Mouse (Mus musculus) mature B cell (primary cell): ENCODE results near the gene Ccdc88b.

ENCODE experiments used
- in situ Hi-C: fragments of 300-500 bp; cut with MboI; formaldehyde crosslinking; loops from 2 replicates; pipeline ENCODE4 v1.14.3; 2019

Ccdc88b gene

DNA sequence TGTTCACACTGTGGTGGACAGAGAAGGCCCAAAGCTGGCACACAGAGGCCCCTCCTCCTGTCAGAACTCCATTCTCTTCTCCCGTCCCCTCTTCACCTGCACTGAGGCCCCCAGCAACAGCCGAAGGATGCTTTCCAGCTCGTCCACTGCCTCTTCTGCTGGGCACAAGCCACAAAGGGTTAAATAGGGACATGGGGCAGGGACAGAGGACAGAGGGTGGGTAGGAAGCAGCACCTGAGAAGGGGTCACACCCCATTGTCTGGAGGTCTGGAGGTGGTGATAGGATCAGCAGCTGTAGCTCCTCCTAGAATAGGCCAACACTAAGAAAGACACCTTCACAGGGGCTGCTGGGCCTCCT, 1.0 kb downstream of the Ccdc88b start:
- in situ Hi-C loops, result no loop called here

DNA sequence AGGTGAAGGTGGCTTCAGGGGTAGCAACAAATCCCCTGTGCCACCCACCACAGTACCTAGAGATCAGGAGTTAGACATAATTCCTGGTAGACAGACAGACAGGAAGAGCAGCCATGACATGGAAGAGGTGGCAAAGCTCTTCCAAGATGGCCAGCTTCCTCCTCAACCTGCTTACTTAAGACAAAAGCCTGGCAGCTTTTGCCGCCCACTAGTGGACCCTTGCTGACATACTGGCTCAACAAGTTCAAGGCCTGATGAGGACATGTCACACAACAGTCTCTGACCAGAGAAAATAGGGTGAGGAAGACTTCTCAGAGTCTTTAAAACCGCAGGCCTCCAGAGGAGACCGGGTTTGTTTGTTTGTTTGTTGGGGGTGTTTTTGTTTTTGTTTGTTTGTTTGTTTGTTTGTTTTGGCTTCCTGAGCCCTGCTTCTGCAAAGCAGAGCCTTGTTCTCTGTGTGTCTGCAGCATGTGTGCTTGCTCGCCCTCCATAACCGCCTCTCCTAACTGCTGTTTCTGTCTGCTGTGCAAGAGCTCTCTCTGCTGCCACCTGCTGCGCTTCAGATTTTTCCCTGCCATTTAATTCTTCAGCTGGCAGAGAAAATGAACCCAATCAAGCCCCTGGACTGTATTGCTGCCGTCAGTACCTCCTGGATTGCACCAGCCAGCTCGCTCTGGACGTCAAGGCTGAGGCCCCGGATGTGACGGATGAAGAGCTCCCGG, 1.6 kb downstream of the Ccdc88b start:
- in situ Hi-C loops, result no loop called here

GRCm38 (mm10) chr19:6855225-6856031, 2.6 kb downstream of the Ccdc88b start:
- in situ Hi-C loops, result no loop called here

DNA sequence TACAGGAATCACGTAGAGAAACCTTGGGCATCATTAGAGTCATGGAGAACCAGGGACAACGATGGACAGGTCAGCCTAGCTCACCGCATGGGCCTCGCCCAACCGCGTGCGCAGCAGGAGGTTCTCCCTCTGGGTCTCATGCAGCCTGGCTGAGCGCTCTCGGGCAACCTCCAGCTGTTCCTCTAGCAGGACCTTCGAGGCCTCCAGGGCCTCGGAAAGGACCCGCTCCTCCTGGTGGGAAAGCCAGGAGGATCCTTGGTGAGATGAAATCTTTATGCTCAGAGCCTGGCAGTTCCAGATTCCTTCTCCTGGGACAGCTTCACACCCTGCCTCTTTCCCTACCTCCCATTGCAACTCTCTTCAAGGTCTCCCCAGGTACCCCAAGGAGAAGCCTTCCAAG, 3.4 kb downstream of the Ccdc88b start:
- in situ Hi-C loops, result no loop called here

GRCm38 (mm10) chr19:6853903-6854302, 4.1 kb downstream of the Ccdc88b start:
- in situ Hi-C loops, result no loop called here

GRCm38 (mm10) chr19:6852393-6853305, 5.4 kb downstream of the Ccdc88b start:
- in situ Hi-C loops, result no loop called here

GRCm38 (mm10) chr19:6851497-6851896, 6.5 kb downstream of the Ccdc88b start:
- in situ Hi-C loops, result no loop called here

DNA sequence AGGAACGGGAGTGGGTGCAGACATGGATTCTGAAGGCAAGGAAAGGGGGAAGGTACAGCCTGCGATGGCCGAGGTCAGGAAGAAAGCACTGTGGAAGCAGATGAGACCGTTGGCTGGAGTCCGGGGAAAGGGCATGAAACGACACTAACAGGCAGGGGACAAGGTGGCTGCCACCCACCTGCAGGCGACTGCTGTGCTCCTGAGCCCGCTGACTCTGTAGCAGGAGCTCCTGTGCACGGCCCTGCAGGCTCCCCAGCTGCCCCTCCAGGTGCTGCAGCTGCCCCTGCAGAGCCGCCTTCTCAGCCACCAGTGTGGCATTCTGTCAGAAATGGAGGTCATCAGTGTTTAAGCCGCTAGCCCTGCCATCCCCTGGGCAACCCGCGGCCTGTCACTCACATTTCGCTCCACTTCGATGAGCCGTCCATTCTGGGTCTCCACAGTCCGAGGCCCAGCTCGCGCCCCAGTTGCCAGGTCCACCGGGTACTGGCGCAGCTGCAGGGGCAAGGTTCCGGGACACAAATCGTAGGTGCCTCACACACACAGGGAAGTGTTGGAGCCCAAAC, 8.4 kb downstream of the Ccdc88b start:
- in situ Hi-C loops, result no loop called here

DNA sequence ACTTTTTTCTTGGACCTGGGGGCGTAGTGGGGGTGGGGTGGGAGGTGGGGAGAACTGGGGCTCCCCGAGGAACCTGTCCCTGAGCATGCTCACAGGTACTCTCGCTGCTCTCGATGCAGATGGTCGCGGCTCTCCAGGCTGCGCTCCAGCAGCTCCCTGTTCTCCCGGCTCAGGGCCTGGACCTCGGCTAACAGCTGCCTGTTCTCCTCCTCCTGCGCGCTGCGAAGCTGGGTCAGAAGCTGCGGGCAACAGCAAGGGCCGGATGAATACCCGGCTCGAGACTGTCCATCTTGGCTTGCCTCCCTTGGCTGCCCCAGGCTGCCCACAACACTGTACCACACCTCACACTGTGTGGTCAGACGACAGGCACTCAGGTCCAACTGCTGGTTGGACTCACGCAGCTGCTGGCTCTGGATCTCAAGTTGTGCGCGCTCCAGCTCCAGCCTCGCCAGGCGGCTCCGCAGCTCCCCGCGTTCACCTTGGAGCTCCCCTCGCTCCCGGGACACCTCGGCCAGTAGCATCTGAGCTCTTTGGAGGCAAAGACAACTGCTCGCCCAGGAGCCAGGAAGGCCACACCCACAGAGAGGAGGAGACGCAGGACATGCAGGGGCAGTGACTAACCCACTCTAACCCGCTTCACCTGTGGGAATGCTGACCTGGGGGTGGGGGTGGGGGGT, 10.0 kb downstream of the Ccdc88b start:
- in situ Hi-C loops, result no loop called here

DNA sequence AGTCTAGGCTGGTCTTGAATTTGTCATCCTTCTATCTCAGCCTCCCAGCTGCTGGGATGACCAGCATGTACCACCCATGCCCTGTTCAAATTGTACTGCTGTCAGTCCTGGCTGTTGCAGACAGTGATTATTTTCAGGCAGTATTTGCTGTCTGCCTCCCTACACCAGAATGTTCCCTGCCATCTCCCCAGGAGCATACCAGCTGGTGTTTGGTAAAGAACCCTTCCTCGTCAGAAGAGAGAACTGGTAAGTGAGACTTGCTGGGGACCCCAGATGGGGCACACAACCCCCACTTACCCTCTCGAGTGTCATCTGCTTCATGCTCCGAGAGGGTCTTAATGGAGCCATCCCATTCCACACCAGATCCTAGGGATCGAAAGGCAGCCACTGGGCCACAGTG, 12.0 kb downstream of the Ccdc88b start:
- in situ Hi-C loops, result no loop called here

DNA sequence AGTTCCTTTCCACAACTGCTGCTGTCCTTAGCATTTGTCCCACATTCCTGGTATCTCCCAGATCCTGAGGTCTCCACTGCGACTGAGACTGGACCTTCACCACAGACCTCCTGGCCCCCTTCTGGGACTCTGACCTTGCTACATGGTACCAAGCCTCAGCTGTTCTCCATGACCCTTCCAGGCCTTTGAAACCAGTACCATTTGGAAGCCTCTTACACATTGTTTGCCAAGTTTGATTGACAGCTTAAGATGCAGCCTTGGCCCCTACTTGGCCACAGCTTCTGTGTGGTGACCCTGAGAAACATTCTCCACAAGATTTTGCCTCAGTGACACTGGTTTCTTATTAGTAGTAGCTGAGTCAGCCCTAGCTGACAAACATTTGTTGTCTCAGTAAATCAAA, 15.7 kb downstream of the Ccdc88b start:
- in situ Hi-C loops, result no loop called here

- in situ Hi-C loops, result no loop called here
Observed at GRCm38 (mm10) chr19:6841292-6841597, 16.8 kb downstream of the Ccdc88b start.

DNA sequence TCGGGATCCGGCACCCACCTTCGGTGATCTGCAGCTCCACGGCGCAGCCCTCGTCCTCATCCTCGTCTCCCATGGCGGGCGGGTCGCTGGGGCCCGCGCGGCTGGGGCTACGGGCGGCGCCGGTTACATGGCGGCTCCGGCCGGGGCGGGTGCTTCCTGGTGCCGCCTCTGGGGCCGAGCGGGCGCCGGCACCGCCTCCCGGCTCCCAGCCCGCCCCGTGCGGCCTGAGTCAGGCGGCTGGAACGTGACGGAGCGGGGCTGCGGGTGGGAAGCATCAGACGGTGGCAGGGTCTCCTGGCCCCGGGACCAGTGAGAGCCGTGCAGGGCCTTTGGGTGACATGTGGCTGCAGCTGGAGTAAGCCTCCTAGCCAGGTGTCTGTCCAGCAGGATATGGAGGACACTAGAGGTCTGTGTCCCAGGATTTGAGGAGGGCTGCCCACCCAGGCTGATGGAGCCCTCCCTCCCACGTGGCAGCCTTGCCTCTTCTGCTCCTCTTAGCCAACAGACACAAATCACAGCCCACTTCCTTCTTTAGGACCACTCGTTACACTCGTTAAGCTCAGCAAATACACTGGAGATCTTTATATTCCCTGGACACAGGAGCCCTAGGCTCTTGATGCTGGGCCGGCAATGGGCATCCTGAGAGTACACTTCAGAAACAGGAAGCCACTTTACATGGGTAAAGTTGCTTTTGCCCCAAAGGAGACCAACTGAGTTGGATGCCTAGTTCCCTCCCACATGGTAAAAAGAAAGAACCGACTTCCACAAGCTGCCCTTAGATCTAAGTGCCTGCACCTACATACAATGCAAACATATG, 17.3 kb downstream of the Ccdc88b start, which contains the start of gene Rps6ka4:
TSS of gene Rps6ka4 (minus strand) at position 162 of the 817 bp plus-strand sequence.
- in situ Hi-C loops, result no loop called here

DNA sequence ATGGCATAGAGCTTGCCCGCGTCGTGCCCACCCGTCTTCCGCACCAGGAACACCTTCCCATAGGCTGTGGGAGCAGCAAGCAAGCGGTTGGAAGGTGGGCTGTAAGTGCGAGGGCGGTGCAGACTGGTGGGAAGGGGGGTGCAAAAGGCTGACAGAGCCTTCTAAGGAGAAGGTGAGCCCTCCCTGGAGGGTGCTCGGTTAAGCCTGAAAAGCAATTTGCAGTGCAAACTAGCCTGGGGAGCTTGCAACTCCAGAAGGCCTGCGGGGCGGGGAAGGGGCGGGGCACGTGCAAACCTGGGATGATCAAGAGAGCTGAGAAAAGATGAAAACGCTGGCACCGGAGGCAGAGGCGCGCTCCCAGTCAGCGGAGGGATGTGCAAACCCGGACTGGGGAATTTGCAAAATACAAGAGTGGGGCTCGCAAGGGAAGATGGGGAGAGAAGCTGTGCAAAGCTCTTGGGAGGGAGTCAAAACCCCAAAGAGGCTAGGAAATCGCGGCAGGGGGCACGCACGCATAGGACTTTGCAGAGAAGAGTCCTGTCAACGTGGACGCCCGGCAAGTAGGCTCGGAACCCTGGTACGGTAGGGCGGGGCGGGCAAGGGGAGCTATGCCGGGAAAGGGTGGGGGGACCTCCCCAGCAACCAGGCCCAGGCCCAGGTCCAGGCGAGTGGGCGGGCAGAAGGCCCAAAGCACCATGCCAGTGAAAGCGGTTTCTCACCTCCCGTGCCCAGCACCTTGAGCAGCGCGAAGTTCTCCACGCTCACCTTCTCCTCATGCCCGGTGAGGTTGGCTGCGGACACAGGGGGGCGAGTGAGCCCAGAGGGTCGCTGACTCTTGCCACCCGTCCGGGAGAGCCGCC, 18.2 kb downstream of the Ccdc88b start:
- in situ Hi-C loops, result no loop called here

DNA sequence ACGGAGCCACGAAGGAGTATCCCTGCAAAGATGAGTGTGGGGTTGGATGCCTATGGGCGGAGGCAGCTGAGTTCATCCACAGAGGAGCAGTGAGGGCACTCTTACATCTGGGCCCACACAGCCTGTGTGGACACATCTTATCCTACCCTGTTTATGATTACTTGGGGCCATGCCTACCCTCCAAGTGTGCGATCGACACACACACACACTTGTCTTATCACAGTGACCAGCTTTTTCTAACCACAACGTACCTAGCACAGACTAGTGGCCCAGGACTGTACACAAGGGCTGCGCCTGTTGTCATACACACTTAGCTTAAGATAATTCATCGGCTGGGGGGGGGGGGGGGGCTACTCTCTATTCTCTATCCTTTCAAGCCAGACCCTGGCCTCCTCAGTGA, 25.6 kb downstream of the Ccdc88b start:
- in situ Hi-C loops, result no loop called here

DNA sequence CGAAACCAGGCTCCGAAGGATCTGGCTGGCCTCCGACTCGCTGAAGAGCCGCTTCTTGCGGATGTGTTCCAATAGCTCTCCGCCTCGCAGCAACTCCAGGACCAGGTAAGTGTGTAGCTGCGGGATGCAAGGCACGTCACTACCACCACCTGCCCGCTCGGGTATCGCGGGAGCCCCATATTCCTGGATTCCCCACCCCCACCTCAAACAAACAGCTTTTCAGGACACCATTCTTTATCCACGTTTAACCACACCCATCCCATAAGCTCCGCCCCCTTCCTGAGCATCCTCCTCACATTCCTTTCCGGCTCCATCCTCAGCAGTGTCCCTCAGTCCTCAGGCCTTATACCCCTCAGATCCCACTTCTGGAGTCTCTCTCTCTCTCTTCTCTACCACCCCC, 26.7 kb downstream of the Ccdc88b start:
- in situ Hi-C loops, result no loop called here

GRCm38 (mm10) chr19:6830556-6831316, 27.3 kb downstream of the Ccdc88b start:
- in situ Hi-C loops, result no loop called here

- in situ Hi-C loops, result no loop called here
Observed at GRCm38 (mm10) chr19:6829870-6830555, 28.0 kb downstream of the Ccdc88b start.
